Mouse (Mus musculus) ES-Bruce4 (cell line): ENCODE results near the gene Fdx1l. TPM values are rescaled to one million over a fixed set of nuclear protein-coding genes. Genes with fewer than 3 reads are reported as not detected.

ENCODE experiments used
- H3K27ac ChIP-seq: 2 replicates; pipeline ENCODE4 v1.5.1; 2012; ENCODE audit warnings: low read length, inconsistent platforms; ENCODE audit not compliant: insufficient read depth
- H3K27me3 ChIP-seq: 2 replicates; pipeline ENCODE4 v1.6.1; 2012; ENCODE audit warnings: mild to moderate bottlenecking, low read length, inconsistent platforms; ENCODE audit not compliant: control insufficient read depth, poor library complexity, insufficient read depth, severe bottlenecking
- H3K36me3 ChIP-seq: 2 replicates; pipeline ENCODE4 v1.6.1; 2012; ENCODE audit warnings: inconsistent platforms, mild to moderate bottlenecking, low read length, moderate library complexity; ENCODE audit not compliant: control insufficient read depth, poor library complexity, insufficient read depth, severe bottlenecking
- H3K4me1 ChIP-seq: one replicate; pipeline ENCODE4 v1.8.1; 2011; ENCODE audit warnings: low read length; ENCODE audit not compliant: control insufficient read depth, insufficient read depth
- H3K4me3 ChIP-seq: 2 replicates; pipeline ENCODE4 v1.5.1; 2011; ENCODE audit warnings: low read depth, mild to moderate bottlenecking, low read length
- H3K9ac ChIP-seq: 2 replicates; pipeline ENCODE4 v1.6.1; 2012; ENCODE audit warnings: low read depth, mild to moderate bottlenecking, inconsistent platforms; ENCODE audit not compliant: poor library complexity, severe bottlenecking
- H3K9me3 ChIP-seq: replicated peaks from 2 replicates; pipeline ENCODE4 v1.6.1; 2012; ENCODE audit warnings: mild to moderate bottlenecking, low read length, inconsistent platforms; ENCODE audit not compliant: control insufficient read depth, poor library complexity, insufficient read depth, severe bottlenecking
- CTCF ChIP-seq: IDR thresholded peaks from one replicate; pipeline ENCODE4 v1.8.1; 2011; ENCODE audit warnings: low read depth, low read length
- EP300 ChIP-seq: IDR thresholded peaks from 2 replicates; pipeline ENCODE4 v1.6.1; 2011; ENCODE audit warnings: low read depth, low read length; ENCODE audit not compliant: insufficient read depth
- POLR2A ChIP-seq: IDR thresholded peaks from one replicate; pipeline ENCODE4 v1.8.1; 2011; ENCODE audit warnings: low read length; ENCODE audit not compliant: insufficient read depth
- polyA plus RNA-seq: library from polyadenylated mRNA; stranded (reverse); fragments of >200 nt; gene quantifications from 2 replicates; pipeline ENCODE4 v1.2.4, GENCODE M21; 2011; ENCODE audit warnings: low read depth; ENCODE audit not compliant: missing spikeins, insufficient read depth, insufficient read length

The Fdx1l gene
- polyA plus RNA-seq, 1 experiment: 38.8 TPM

DNA sequence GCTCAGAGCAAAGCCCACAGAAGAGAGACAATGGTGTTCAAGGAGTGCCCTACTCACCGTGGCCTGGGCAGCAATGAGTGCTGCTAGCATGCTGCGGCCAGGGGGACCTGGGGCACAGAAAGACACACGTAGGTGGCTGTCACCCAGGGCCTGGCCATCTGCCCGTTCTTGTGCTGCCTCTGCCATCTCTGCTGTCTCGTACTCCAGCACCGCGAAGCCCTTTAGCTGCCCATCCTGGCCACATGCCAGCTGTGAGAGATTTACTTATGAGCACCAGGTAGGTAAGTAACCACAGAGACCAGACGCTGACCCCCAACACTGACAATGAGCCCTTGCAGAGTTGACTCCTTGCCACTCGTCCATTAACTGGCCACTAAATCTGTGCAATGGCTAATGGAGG lies 7.7 kb upstream of the Fdx1l start:
- no peak overlapping the region for H3K4me3 ChIP-seq
- H3K27me3 ChIP-seq: no peaks in the 10 kb centered on the region
- no peaks in the 10 kb centered on the region for H3K9me3 ChIP-seq
- no peak overlapping the region for H3K9ac ChIP-seq
- peaks cover 80% of the 10 kb centered on the region for H3K36me3 ChIP-seq
- no peak for TF ChIP-seq POLR2A
- TF ChIP-seq CTCF: no peak
- TF ChIP-seq EP300: no peak
- no peak overlapping the region for H3K27ac ChIP-seq
- H3K4me1 ChIP-seq: no peaks in the 10 kb centered on the region

- no peak overlapping the region for H3K9ac ChIP-seq
- no peaks in the 10 kb centered on the region for H3K4me1 ChIP-seq
- no peaks in the 10 kb centered on the region for H3K27me3 ChIP-seq
- H3K36me3 ChIP-seq: peaks cover 50% of the 10 kb centered on the region
- H3K27ac ChIP-seq: no peak overlapping the region
- no peaks in the 10 kb centered on the region for H3K9me3 ChIP-seq
- no peak overlapping the region for H3K4me3 ChIP-seq
- TF ChIP-seq EP300 (no peak), POLR2A (no peak), CTCF (no peak)
Observed at GRCm38 (mm10) chr9:21075625-21076024, 2.2 kb upstream of the Fdx1l start.

GRCm38 (mm10) chr9:21074173-21074572 lies 759 bp upstream of the Fdx1l start:
- Histone ChIP-seq H3K27me3 (no peaks in the 10 kb centered on the region), H3K36me3 (peaks cover 37% of the 10 kb centered on the region), H3K4me1 (no peaks in the 10 kb centered on the region), H3K4me3 (no peak overlapping the region), H3K9ac (peak overlapping the region; percentile 76; the same call in 1 of the 2 replicates), H3K27ac (no peak overlapping the region), H3K9me3 (no peaks in the 10 kb centered on the region)
- TF ChIP-seq POLR2A: no peak
- no peak for TF ChIP-seq EP300
- no peak for TF ChIP-seq CTCF

- Histone ChIP-seq H3K9me3 (no peaks in the 10 kb centered on the region), H3K4me1 (no peaks in the 10 kb centered on the region), H3K9ac (peak overlapping the region; percentile 76), H3K4me3 (peak overlapping the region; percentile 82), H3K27me3 (no peaks in the 10 kb centered on the region), H3K36me3 (peaks cover 24% of the 10 kb centered on the region), H3K27ac (peak overlapping the region; percentile 33)
- TF ChIP-seq CTCF (no peak), POLR2A (no peak), EP300 (no peak)
Observed at GRCm38 (mm10) chr9:21072641-21073040, 773 bp downstream of the Fdx1l start.

- Histone ChIP-seq H3K9ac (no peak within 1 kb of the TSS), H3K27ac (no peak within 1 kb of the TSS), H3K4me3 (peak within 1 kb of the TSS; percentile 25), H3K4me1 (peaks cover 3% of the 10 kb centered on the region), H3K36me3 (no peaks in the 10 kb centered on the region; the same call in 1 of the 2 replicates), H3K9me3 (no peaks in the 10 kb centered on the region), H3K27me3 (no peaks in the 10 kb centered on the region)
- TF ChIP-seq POLR2A: no peak
- TF ChIP-seq CTCF: peak; percentile 13
- no peak for TF ChIP-seq EP300
Observed at GRCm38 (mm10) chr9:21067006-21067684, 6.3 kb downstream of the Fdx1l start, which contains the start of gene Zglp1. Gene Zglp1 (minus strand): TSS chr9:21067093.

- H3K9me3 ChIP-seq: no peaks in the 10 kb centered on the region
- H3K4me1 ChIP-seq: peaks cover 3% of the 10 kb centered on the region
- no peaks in the 10 kb centered on the region for H3K27me3 ChIP-seq
- H3K36me3 ChIP-seq: no peaks in the 10 kb centered on the region
- H3K27ac ChIP-seq: peak overlapping the region; percentile 20; the same call in 1 of the 2 replicates
- TF ChIP-seq POLR2A: no peak
- no peak for TF ChIP-seq CTCF
- TF ChIP-seq EP300: no peak
- H3K4me3 ChIP-seq: no peak overlapping the region
- H3K9ac ChIP-seq: no peak overlapping the region
Observed at GRCm38 (mm10) chr9:21062928-21063327, 10.5 kb downstream of the Fdx1l start.
